Mouse (Mus musculus) adipocyte (in vitro differentiated cells): ENCODE measurements around the gene Gm10643.
A peak's percentile ranks its signal among the peaks of the same experiment; 100 is the strongest.

Experiments
- DNase-seq: peaks from one replicate; pipeline ENCODE4 v3.0.0-alpha.2; 2016; ENCODE audit warnings: low spot score

The Gm10643 gene

GRCm38 (mm10) chr8:84065037-84065436, at the start of gene Gm10643:
Gm10643 (minus strand) TSS chr8:84065137.
- no peak for DNase-seq

GRCm38 (mm10) chr8:84106216-84107040, 41.5 kb upstream of the Gm10643 start:
- no peak for DNase-seq

GRCm38 (mm10) chr8:84105676-84106075, 40.7 kb upstream of the Gm10643 start:
- no peak for DNase-seq

- peak; percentile 100 for DNase-seq
Observed at GRCm38 (mm10) chr8:84104697-84105609, 40.0 kb upstream of the Gm10643 start, which contains the start of gene Dcaf15. Dcaf15 (minus strand) TSS chr8:84104768.

- no peak for DNase-seq
Observed at GRCm38 (mm10) chr8:84104221-84104620, 39.3 kb upstream of the Gm10643 start.

GRCm38 (mm10) chr8:84103601-84104000, 38.7 kb upstream of the Gm10643 start:
- peak; percentile 39 for DNase-seq

- no peak for DNase-seq
Observed at GRCm38 (mm10) chr8:84101476-84102270, 36.7 kb upstream of the Gm10643 start.

GRCm38 (mm10) chr8:84098376-84098775, 33.4 kb upstream of the Gm10643 start:
- no peak for DNase-seq

- DNase-seq = no peak
Observed at GRCm38 (mm10) chr8:84096061-84096460, 31.1 kb upstream of the Gm10643 start.

- peak; percentile 69 for DNase-seq
Observed at GRCm38 (mm10) chr8:84090585-84090984, 25.6 kb upstream of the Gm10643 start.

GRCm38 (mm10) chr8:84089277-84089676, 24.3 kb upstream of the Gm10643 start:
- peak; percentile 56 for DNase-seq

GRCm38 (mm10) chr8:84087821-84088220, 22.9 kb upstream of the Gm10643 start:
- no peak for DNase-seq

GRCm38 (mm10) chr8:84087156-84087555, 22.2 kb upstream of the Gm10643 start:
- no peak for DNase-seq

GRCm38 (mm10) chr8:84084341-84085115, 19.6 kb upstream of the Gm10643 start:
- DNase-seq = no peak

- DNase-seq = peak; percentile 88
Observed at GRCm38 (mm10) chr8:84083829-84084241, 18.9 kb upstream of the Gm10643 start.

- DNase-seq = no peak
Observed at GRCm38 (mm10) chr8:84079206-84079605, 14.3 kb upstream of the Gm10643 start.

GRCm38 (mm10) chr8:84076849-84077248, 11.9 kb upstream of the Gm10643 start:
- no peak for DNase-seq

- DNase-seq = no peak
Observed at GRCm38 (mm10) chr8:84076412-84076811, 11.5 kb upstream of the Gm10643 start.

- DNase-seq = no peak
Observed at GRCm38 (mm10) chr8:84073230-84073976, 8.5 kb upstream of the Gm10643 start.

GRCm38 (mm10) chr8:84072321-84072720, 7.4 kb upstream of the Gm10643 start:
- DNase-seq = no peak
